Mouse (Mus musculus) lung, embryonic 14.5 days (tissue): ENCODE measurements at regions not wholly inside any gene's neighbourhood (a gene's known extent, or its start where the extent isn't known, plus 50 kb on each side); places are given as distances from the start of the nearest gene placed in this dataset.

Experiments
- ATAC-seq: fragments of 200-750 bp; cut with Nextera tagmentation; 2 replicates; pipeline ENCODE4 v1.8.0; 2017; ENCODE audit warnings: mild to moderate bottlenecking, moderate TSS enrichment, moderate library complexity; ENCODE audit not compliant: insufficient read depth
- DNase-seq: peaks from one replicate; pipeline ENCODE4 v3.0.0-alpha.2; 2015
- H3K27ac ChIP-seq: fragments of 300-500 bp; sonication (generic); 2 replicates; pipeline ENCODE4 v1.5.1; 2014; ENCODE audit warnings: low read depth, mild to moderate bottlenecking, moderate library complexity
- H3K27me3 ChIP-seq: fragments of 300-500 bp; sonication (generic); 2 replicates; pipeline ENCODE4 v1.6.1; 2014; ENCODE audit warnings: low read length, control low read depth; ENCODE audit not compliant: insufficient read depth
- H3K36me3 ChIP-seq: fragments of 300-500 bp; sonication (generic); 2 replicates; pipeline ENCODE4 v1.6.1; 2014; ENCODE audit warnings: control low read depth; ENCODE audit not compliant: insufficient read depth
- H3K4me1 ChIP-seq: fragments of 300-500 bp; sonication (generic); 2 replicates; pipeline ENCODE4 v1.6.1; 2014; ENCODE audit warnings: antibody characterized with exemption, control low read depth; ENCODE audit not compliant: insufficient read depth
- H3K4me2 ChIP-seq: fragments of 300-500 bp; sonication (generic); 2 replicates; pipeline ENCODE4 v1.6.1; 2014; ENCODE audit warnings: mild to moderate bottlenecking
- H3K4me3 ChIP-seq: fragments of 300-500 bp; sonication (generic); 2 replicates; pipeline ENCODE4 v1.5.1; 2014; ENCODE audit warnings: low read depth, low read length
- H3K9ac ChIP-seq: fragments of 300-500 bp; sonication (generic); 2 replicates; pipeline ENCODE4 v1.6.1; 2014
- H3K9me3 ChIP-seq: fragments of 300-500 bp; sonication (generic); 2 replicates; pipeline ENCODE4 v1.6.1; 2016; ENCODE audit warnings: low read depth, low read length, control low read depth
- CTCF ChIP-seq: IDR thresholded peaks from 2 replicates; pipeline ENCODE4 v1.5.1; 2016; ENCODE audit warnings: antibody characterized with exemption, low read depth
- WGBS: fragments of 180-500 bp; shearing (Covaris S2); extraction: QIAGEN DNeasy Blood & Tissue Kit; methylation state at CpG from one replicate; pipeline ENCODE4 v1.1.7; 2014; 5-methylcytosine and 5-hydroxymethylcytosine counted together

DNA sequence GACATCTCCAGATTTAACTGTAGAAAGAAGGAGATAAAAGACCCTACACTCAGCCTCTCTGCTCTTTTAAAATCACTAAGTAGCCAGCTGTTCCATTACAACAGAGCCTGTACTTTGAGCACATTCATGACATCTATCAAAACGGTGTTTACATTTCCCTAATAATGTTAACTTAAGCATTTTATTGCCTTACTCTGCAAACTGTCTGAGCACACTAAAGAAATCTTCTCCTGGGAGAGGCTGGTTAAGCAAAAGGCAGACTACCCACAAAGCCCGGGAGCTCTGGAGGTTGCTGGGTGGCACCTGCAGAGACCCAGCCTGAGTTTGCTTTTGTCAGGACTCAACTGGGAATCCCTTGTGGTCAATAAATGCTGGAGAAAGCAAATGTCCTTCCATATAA lies 567.5 kb upstream of the Negr1 start:
- Histone ChIP-seq H3K4me1 (no peaks in the 10 kb centered on the region), H3K4me2 (no peak overlapping the region), H3K27ac (no peak overlapping the region), H3K9me3 (no peaks in the 10 kb centered on the region), H3K9ac (no peak overlapping the region), H3K36me3 (no peaks in the 10 kb centered on the region), H3K27me3 (no peaks in the 10 kb centered on the region), H3K4me3 (no peak overlapping the region)
- no peak for TF ChIP-seq CTCF
- 15% methylated on average over 2 of the region's 2 CpGs for WGBS
- DNase-seq (peak; percentile 55), ATAC-seq (peak; percentile 76; the same call in 1 of the 2 replicates)

DNA sequence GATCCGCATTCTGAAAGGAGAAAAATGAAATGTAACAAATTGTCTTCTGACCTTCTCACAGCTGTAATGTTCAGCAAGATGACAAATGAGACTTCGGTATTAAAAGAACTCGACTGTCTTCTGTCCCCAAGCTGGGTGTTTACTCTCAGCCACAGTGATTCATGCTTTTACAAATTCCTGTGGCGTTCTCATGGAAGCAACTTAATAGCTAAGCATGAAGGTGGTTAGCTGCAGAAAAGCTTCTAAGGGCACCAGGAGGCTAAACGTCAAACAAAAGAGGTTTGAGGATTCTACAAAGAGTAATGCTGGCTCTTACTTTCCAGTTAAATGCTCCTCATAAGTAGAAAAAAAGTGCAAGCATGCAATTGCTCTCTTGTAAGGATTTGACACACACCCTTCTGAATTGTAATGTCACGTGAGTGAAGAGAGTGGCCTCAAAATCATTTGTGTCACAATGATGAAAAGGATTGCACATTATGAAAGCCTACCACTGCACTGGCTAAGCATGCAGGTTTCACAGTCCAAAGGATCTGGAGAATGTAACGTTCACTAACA lies 543.8 kb upstream of the Negr1 start:
- ATAC-seq = no peak
- WGBS = 43% methylated on average over 7 of the region's 7 CpGs

DNA sequence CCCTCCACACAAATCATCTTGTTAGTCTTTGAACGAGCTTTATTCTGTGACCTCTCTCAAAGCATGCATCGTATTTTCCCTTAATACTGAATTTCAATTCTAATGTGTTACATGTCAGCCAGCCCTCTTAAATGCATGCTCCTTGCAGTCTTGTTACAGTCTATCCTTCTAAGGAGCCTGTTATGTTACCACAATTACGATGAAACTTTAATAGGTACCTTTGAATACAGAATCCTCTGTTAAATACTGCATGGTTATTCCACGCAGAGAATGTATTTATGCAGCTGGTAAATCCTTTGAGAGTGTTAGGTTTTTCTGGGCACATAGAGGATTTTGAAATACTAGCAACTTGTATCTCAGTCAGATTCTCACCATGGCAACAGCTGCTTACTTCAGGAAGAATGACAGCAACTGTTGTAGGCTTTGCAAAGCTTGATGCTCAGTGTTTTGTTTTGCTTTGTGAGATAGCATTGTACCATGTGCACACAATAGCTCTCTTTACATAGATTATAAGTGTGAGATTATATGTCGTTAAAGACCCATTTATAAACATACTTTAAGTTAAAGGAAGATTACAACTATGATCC lies 532.9 kb upstream of the Negr1 start:
- H3K36me3 ChIP-seq = no peaks in the 10 kb centered on the region
- no peak overlapping the region for H3K9ac ChIP-seq
- ATAC-seq = no peak
- no peak overlapping the region for H3K4me3 ChIP-seq
- no peaks in the 10 kb centered on the region for H3K9me3 ChIP-seq
- 79% methylated on average over 5 of the region's 5 CpGs for WGBS
- H3K4me2 ChIP-seq = no peak overlapping the region
- no peaks in the 10 kb centered on the region for H3K27me3 ChIP-seq
- H3K27ac ChIP-seq = no peak overlapping the region
- no peak for DNase-seq
- no peaks in the 10 kb centered on the region for H3K4me1 ChIP-seq
- TF ChIP-seq CTCF = no peak

More for the DNA sequence above, 543.8 kb upstream of the Negr1 start:
- DNase-seq = no peak
- H3K4me1 ChIP-seq = no peaks in the 10 kb centered on the region
- TF ChIP-seq CTCF = no peak
- no peak overlapping the region for H3K4me2 ChIP-seq
- H3K36me3 ChIP-seq = no peaks in the 10 kb centered on the region
- no peaks in the 10 kb centered on the region for H3K27me3 ChIP-seq
- H3K9ac ChIP-seq = no peak overlapping the region
- no peak overlapping the region for H3K4me3 ChIP-seq
- no peaks in the 10 kb centered on the region for H3K9me3 ChIP-seq
- no peak overlapping the region for H3K27ac ChIP-seq

DNA sequence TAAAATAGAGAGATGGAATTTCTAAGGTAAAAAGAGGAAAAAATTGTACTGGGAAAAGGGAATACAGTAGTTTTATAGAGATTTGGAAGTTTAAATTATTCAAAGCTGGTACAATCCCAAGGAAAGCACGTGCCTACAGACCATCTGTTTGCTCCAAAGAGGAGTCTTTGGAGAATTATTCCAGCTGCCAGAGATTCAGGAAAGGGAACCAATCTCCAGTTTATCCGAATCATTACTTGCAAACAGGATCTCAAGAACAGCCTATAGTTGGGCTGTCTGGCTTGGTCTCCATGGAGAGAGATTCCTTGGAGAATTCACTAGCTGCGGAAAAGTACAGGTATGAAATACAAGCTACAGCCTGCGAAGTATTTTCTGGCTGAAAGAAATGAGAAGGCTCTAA lies 491.3 kb upstream of the Negr1 start:
- no peaks in the 10 kb centered on the region for H3K27me3 ChIP-seq
- no peak overlapping the region for H3K4me3 ChIP-seq
- ATAC-seq (no peak), DNase-seq (no peak)
- TF ChIP-seq CTCF = no peak
- H3K27ac ChIP-seq = no peak overlapping the region
- 81% methylated on average over 4 of the region's 4 CpGs for WGBS
- no peaks in the 10 kb centered on the region for H3K9me3 ChIP-seq
- H3K4me1 ChIP-seq = no peaks in the 10 kb centered on the region
- H3K4me2 ChIP-seq = no peak overlapping the region
- H3K9ac ChIP-seq = no peak overlapping the region
- H3K36me3 ChIP-seq = no peaks in the 10 kb centered on the region

DNA sequence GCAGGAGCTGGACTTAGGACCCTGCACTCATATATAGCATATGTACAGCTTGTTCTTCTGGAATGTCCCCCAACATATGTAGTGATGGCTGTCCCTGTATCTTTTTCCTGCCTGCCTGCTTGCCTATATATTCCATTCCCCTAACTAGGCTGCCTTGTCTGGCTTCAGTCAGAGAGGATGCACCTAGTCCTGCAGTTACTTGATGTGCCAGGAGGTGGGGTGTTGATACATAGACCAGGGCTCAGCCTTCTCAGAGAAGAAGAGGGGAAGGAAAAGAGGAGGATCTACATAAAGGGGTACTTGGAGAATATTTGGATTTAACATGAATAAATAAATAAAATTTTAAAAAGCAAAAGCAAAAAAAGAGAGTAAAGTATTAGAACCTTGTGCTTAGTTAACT lies 479.3 kb upstream of the Negr1 start:
- Histone ChIP-seq H3K9ac (no peak overlapping the region), H3K4me1 (no peaks in the 10 kb centered on the region), H3K9me3 (no peaks in the 10 kb centered on the region), H3K4me3 (no peak overlapping the region), H3K36me3 (no peaks in the 10 kb centered on the region), H3K4me2 (no peak overlapping the region), H3K27me3 (no peaks in the 10 kb centered on the region), H3K27ac (no peak overlapping the region)
- peak; percentile 28; the same call in 1 of the 2 replicates for TF ChIP-seq CTCF
- no peak for DNase-seq
- no peak for ATAC-seq

DNA sequence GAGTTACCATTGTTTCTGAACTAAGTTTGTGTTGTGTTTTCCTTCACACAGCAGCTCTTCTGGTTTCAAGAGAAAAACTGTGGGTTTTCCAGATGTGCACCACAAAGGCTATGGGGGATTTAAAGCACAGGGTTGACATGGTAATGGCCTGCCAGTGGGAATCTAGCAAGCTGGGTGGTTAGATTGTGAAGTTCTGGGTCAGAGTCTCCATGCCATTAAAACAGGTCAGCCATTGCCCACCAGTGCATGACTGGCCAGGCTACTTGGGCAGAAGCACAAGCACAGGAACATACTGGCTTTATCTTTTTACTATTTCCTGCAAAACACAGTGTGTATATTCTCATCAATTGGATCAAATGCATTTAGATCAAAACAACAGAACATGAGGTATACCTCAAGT lies 467.9 kb upstream of the Negr1 start:
- Histone ChIP-seq H3K36me3 (no peaks in the 10 kb centered on the region), H3K4me1 (no peaks in the 10 kb centered on the region), H3K27ac (no peak overlapping the region), H3K9ac (no peak overlapping the region), H3K27me3 (no peaks in the 10 kb centered on the region), H3K4me2 (no peak overlapping the region), H3K4me3 (no peak overlapping the region), H3K9me3 (no peaks in the 10 kb centered on the region)
- DNase-seq = no peak
- TF ChIP-seq CTCF = no peak
- no peak for ATAC-seq

DNA sequence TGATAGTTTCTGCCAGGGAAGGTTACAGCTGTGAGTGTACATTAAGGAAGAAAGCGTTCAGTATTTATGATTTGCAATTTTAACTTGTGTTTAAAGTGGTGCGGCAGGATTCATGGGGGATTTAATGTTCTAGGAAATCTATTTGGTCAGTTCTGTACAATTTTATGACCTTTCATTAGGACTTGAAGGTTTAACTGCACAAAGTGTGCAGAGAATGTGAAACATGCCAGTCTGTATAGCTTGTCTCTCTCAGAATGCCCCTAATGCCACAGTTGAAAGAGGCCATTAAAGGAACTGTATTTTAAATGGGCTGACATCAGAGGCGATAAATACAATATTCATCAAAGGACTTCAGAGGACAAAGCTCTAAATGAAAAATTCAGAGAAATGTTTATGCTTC lies 466.6 kb upstream of the Negr1 start:
- no peak for TF ChIP-seq CTCF
- Histone ChIP-seq H3K36me3 (no peaks in the 10 kb centered on the region), H3K4me2 (no peak overlapping the region), H3K27ac (no peak overlapping the region), H3K4me1 (no peaks in the 10 kb centered on the region), H3K4me3 (no peak overlapping the region), H3K9me3 (no peaks in the 10 kb centered on the region), H3K9ac (no peak overlapping the region), H3K27me3 (no peaks in the 10 kb centered on the region)
- 70% methylated on average over 3 of the region's 3 CpGs for WGBS
- no peak for DNase-seq
- ATAC-seq = no peak
